Mouse (Mus musculus): ENCODE measurements around the gene Kdm3a. TPM values are rescaled to one million over a fixed set of nuclear protein-coding genes. Genes with fewer than 3 reads are reported as not detected.

The Kdm3a gene
- 126 TPM for polyA plus RNA-seq (2017; shearing (Covaris generic))

GRCm38 (mm10) chr6:71632829-71633662 is at the start of gene Kdm3a:
TSS of gene Kdm3a (minus strand) at chr6:71632990.

GRCm38 (mm10) chr6:71543686-71544499 is 88.9 kb downstream of the Kdm3a start, which contains the start of gene Chmp3:
TSS of gene Chmp3 (plus strand) at chr6:71543797.

Other genes starting within 250 kb of the Kdm3a start
- gene Rmnd5a, start 192.4 kb downstream of the Kdm3a start, polyA plus RNA-seq (2017; shearing (Covaris generic)) = 36.2 TPM
- gene Rnf103, start 139.1 kb downstream of the Kdm3a start, polyA plus RNA-seq (2017; shearing (Covaris generic)) = 59.0 TPM
- 56.9 TPM for gene Chmp3, start 89.2 kb downstream of the Kdm3a start, polyA plus RNA-seq (2017; shearing (Covaris generic))
- gene Reep1, start 74.6 kb upstream of the Kdm3a start, polyA plus RNA-seq (2017; shearing (Covaris generic)) = not detected
- 32.9 TPM for gene Mrpl35, start 194.0 kb upstream of the Kdm3a start, polyA plus RNA-seq (2017; shearing (Covaris generic))
- 78.4 TPM for gene Immt, start 198.3 kb upstream of the Kdm3a start, polyA plus RNA-seq (2017; shearing (Covaris generic))